Mouse (Mus musculus) lung, postnatal 25 days (tissue): ENCODE measurements around the gene Ano6.

Experiments used
- DNase-seq: peaks from one replicate; pipeline ENCODE4 v3.0.0; 2022; ENCODE audit warnings: low spot score

Ano6 gene

DNA sequence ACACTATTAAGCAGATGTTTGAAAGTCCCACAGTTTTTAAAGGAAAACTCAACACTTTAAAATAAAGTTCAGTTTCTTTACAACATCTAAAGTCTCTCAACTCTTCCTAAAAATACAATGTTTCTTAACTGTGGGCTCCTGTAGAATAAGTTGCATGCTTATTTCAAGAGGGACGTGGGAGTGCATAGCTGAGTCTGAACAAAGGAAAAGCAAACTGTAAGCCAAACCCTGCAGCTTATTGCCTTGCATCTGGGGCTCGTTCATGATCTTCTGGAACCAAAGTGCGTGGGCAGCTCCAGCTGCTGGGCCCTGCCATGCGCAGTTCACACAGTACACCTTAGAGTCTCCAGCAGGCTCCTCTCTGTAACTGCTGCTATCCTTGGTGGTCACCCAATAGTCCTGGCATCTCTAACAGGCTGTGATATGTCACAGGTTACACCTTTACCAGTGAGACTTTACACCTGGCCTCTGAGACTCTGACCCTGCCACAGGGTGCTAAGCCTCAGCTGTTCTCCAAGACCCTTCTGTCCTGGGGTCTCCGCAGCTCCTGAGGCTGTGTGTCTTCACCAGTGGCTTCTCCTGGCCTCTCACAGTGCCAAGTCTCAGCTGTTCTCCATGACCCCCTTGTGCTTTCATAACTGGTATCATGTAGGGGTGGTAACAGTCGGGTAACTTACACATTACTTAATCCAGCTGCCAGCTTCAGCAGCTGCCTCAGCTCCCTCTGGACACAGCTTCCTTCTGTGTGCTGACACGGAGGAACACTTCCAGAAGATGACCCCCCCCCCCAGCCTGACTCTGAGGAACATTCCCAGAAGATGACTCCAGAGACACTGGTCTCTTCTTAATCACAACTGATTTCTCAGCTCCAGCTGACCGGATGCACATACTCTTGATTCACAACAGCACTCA is 66.3 kb downstream of the Ano6 start:
- no peak for DNase-seq

DNA sequence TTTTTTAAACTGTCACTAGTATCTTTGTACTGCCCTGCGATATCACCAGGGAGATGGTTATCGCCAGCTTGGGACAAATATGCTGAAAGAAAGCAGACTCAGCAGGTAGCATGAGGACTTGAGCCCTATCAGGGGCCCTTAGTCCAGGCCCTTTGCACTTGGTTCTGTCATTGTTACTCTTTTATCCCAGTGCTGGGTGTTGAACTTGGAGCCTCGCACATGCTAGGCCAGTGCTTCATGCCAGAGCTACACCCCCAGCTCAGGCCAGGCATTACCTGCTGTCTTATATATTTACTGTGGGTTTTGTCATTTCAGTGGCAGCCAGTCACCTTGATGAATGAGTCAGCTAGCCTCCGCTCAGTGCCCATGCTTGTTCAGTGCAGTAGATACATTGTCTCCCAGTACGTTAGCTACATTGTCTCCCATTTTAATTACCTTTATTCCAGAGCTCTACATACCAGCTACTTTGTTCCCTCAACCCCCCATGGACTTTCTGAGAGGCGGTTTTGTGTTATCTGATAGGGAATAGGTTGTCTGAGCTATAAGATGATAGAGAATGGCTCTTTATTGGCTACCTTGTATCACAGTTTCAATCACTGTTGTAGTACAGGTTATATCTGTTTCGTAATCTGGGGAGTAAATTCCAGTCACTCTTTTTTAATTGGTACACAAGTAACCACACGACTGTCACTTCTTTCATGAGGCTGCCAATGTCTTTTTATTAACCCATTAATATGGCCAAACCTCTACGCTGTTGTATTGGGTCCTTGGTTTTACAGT is 68.4 kb downstream of the Ano6 start:
- no peak for DNase-seq

DNA sequence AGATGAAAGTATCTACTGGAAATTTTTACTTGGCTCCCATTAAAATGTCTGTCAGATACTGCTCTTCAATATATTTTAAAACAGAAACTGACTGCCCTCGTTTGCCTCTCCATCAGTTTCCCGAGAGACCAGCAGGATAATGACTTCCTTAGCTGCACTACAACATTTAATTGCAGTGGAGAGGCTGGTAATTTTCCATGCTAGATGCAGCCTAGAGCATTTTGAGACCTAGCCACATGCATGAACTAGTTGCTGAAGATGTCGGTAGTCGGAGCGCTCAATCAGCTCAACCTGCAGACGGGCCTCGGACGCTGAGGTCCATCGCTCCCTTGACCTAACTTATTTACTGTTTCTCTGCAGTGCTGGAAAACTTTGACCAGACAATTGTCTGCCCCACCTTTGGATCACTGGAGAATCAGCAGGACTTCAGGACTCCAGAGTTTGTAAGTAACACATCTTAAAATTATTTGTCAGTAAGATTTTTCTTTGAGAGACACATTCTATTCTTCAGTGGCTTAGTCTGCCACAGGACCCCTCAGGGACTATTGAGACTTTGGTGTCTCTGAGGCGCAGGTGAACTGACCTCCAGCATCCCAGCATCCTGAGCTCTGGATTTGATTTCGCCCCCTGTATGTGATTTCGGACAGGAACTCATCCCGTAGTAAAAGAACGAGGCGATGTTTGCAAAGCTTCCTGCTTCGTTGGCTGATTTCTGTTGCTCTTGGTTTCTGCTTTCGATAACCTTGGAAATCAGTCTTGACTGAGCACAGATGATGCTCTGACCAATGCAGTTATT is 73.4 kb downstream of the Ano6 start:
- no peak for DNase-seq

DNA sequence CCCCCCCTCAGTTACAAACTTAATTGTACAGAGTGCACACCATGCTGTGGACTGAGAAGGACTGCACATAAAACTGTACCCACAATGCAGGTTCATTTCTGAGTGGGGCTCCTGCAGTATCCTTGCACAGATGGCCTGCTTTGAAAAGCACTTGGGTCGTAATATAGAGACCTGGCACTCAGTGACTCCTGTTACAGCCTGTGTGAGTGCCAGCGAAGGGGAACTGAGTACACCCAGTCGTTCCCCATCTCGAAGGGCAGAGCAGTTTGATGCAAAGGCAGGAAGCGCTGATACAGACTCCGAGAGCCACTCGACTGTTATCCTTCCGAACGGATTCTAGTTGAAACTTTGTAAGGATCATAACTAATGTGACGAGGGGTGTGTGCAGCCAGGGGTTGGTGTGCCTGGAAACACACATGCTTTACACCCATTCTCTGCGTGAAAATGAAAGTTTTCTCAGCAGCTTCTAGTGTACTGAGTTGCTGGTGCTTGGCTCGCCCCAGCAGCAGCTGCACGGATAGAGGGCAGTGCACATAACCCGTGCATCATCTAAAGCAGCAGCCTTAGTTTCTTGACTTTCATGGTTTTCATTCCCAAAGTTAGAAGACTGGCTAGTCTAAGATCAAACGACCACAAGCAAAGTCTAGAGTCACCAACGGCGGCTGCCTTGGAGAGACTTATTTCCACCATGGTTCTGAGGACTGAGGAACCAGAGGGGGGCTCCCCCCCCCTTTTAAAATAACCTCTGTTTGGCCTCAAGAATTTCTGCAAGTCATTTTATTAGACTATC is 74.9 kb downstream of the Ano6 start:
- no peak for DNase-seq

DNA sequence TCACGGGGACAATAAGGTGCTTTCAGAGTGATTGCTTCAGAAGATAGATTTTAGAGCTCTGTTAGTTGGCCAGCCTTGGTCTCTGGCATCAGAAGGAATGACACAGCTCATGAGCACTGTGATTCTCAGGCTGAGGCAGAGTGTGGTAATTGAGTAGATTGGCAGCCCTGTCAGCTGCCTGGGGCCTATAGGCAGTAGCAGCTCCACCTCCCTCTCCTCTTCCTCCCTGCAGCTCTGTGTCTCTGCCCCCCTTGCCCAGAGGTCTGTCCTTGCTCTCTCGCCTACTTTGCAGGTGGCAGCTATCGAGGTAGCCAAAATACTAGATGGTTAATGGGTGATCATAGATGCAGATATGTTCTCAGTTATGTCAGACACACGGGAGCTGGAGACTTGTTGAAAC is 77.5 kb downstream of the Ano6 start:
- DNase-seq: no peak

DNA sequence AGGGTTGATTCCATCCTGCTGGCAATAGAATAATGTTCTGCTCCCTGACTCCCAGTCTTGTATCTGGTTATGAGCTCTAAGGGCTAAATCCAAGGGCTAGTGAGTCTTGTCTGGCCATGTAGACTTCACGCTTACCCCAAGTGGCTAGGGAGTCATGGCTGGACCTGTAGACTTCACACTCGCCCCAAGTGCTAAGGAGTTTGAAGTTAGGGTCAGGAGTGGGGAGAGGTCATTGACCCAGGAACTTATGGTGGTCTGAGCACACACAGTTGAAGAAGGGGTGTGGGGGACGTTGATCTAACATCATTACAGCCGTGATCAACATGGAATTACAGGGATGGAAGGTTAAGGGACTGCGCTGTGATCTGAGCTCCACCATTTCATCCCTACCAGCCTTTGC is 79.0 kb downstream of the Ano6 start:
- no peak for DNase-seq

DNA sequence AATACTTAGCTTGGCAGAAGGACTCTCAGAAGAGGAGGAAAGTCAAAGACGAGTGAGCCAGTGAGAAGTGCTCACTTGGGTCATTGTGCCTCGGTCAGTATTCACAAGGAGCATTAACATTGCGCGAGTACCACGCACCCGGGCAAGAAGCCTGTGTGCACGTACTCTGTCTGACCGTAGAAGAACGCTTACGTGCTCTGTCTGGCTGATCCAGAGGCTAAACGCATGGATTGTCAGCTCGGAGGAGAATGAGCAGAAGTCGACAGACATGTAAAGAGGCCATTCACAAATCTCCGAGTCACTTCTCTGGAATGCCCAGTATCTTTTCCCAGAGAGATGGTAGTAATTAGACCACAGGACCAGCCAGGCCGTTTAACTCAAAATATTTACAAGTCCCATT is 81.0 kb downstream of the Ano6 start:
- no peak for DNase-seq

DNA sequence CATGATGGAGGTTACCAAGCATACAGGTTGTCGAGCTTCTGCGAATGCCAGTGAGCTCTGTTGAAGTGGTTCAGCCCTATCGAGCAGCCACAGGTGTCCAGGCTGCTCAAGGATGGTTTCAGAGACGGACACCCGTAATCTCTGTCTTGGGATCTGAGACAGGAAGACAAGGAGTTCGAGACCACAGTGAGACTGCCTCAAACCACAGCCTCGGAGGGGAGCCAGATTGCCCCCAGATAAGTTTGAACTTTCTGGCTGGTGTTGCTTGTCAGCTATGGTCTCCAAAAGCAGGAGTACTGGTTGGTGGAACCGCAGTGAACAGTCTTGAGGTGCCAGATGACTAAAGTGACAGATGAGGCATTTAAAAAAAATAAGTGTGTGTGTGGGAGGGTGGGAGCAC is 81.8 kb downstream of the Ano6 start:
- no peak for DNase-seq

DNA sequence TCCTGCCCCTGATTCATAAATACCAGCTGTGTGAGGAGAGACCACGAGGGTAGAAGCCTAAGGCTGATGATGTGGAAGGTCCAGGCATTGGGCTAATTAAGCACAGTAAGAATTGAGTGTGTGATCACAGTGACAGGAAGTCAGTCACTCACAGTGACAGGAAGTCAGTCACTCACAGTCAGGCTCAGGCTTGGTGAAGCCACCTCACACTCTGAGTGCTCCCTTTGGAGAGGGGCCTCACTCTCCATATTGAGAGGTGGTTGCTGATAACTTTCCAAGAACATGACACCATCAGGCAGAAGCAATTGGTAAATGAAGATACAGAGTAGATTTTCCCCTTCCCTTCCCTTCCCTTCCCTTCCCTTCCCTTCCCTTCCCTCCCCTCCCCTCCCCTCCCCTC is 82.6 kb downstream of the Ano6 start:
- no peak for DNase-seq

DNA sequence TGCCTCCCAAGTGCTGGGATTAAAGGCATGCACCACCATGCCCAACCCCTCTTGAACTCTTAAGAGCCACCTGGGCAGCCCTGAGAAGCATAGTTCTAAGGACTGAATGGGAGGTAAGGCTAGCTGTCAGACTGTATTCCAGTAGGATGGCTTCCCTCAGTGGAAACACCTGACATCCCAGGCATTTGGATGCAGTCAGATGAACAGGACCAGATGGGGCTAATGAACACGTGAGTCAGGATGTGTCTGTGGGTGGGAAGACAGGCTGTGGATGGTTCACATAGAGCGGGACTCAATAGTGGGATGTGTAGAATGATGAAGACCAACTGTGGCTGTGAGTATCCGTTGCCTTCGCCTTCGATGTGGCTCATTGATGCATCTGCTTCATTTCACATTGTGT is 83.6 kb downstream of the Ano6 start:
- DNase-seq: no peak

DNA sequence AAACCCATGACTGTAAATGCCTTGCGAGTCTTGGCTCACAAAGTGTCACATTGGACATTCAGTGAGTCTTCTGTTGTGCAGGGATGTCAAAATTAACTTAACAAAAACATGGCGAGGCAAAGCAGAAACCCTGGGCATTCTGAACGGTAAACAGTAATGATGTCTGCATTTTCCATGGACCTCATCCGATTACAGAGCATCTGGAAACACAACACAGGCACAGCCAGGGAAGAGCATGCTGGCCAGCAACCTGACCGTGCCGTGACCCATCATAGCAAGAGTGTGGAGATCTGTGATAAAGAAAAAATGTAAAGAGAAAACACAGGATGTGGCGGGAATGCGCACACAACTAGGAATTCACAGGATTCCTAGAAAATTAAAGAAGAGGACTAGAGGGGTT is 84.1 kb downstream of the Ano6 start:
- DNase-seq: no peak

DNA sequence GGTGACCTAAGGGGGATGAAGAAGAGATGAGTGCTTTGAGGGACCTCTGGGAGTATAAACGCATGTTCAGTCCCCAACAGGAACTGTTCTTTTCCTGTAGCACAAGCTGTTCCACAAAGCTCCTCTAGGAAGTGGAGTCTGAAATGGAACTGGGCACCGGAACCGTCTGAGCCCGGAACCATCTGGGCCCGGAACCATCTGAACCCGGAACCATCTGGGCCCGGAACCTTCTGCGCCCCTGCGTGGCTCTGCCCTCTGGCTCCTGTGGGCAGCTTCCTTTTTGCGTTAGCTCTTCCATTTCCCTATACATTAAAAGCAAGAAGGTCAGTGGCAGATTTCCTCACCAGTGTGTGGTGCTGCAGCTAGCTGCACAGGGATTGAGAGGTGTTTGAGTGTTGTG is 85.3 kb downstream of the Ano6 start:
- DNase-seq: no peak

DNA sequence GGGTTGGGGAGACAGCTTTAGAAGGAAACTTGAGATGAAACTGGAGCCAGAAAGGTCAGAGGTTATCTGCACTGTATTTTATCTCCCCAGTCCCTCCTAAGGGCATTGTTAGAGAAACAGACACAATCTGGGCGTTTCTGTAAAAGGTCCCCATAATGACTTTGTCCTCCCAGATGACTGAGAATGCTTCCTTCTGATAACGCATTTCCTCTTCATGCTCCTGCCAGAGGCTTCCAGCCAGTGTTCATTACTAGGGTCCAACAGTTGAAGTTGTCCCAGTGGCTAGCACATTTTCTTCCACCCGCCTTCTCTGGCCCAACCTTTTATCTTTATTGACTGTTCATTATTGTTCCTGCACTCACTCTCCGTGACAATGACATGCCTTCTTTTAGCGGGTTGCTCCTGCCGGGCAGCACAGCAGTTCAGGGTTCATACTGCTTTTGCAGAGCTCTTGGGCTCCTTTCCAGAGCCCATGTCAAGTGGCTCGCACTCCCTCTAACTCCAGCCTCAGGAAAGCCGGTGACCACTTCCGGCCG is 90.0 kb downstream of the Ano6 start:
- DNase-seq: peak; percentile 69

DNA sequence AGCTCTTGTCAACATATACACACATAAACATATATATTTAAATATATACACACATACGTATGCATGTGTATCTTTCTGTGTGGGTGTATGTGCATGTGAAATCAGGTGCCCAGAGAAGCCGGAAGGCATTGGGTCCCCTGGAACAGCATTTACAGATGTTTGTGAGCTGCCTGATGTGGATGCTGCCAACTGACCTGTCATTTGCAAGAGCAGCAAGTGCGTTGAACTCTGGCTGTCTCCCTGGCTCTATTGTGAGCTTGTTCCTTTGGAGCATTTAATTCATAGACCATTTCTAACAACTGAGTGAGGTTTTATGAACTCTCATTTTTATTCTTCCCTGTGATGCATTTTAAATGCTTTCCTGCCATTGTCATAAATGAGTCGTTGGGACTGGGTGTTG is 91.8 kb downstream of the Ano6 start:
- no peak for DNase-seq

DNA sequence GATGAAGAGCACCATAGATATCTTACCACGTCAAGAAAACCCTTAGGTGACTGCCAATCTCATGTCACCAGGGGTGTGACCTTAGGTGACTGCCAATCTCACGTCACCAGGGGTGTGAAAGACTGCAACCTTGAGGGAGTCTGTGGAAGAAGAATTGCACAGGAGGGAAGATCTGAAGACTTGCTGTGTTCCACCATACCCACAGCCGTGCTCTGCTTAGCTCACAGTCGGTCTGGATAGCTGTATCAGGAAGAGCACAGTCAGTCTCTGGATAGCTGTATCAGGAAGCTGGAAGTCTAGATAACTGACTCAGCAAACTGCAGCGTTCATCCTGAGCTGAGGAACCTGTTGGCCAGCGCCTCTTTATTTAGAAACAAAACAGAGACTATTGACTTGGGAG is 92.9 kb downstream of the Ano6 start:
- no peak for DNase-seq

DNA sequence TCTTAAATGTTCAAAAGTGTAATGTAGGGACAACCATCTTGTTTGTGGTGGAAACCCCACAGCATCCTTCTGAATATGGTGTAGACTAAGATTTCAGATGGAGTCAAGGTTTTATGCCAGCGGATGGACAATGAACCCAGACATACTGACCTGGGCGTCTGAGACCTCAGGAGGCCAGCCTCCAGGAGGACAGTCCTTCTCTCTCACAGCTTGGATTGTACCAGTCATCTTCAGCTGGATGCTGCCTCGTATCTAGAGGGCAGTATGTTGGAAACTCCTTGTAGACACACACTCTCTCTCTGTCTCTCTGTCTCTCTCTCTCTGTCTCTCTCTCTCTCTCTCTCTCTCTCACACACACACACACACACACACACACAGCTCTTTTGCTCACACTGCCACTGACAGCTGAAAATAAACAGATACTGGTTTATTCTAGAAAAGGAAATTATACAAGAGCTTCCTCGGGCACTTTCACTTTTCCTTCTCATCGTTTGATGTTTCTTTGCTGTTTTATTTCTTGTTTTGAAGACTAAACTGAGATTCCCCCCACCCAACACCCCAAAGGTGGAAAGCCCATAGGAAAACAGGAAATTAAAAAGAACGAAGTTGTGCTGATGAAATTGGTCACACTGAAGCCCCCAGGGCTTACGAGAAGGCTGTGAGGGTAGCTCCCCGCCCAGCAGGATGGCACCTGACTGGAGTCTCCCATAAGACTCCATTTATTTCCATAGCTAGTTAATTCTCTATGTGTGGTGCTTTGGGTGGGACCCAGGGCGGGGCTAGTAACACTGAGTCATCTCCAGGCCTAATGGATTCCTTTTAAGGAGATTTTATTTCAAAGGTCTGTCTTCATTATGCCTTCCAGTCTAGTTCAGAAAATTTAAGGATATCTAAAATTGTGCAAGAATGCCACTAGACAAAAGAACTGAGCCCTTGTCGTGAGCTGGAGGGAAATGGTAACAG is 94.3 kb downstream of the Ano6 start:
- DNase-seq: no peak

DNA sequence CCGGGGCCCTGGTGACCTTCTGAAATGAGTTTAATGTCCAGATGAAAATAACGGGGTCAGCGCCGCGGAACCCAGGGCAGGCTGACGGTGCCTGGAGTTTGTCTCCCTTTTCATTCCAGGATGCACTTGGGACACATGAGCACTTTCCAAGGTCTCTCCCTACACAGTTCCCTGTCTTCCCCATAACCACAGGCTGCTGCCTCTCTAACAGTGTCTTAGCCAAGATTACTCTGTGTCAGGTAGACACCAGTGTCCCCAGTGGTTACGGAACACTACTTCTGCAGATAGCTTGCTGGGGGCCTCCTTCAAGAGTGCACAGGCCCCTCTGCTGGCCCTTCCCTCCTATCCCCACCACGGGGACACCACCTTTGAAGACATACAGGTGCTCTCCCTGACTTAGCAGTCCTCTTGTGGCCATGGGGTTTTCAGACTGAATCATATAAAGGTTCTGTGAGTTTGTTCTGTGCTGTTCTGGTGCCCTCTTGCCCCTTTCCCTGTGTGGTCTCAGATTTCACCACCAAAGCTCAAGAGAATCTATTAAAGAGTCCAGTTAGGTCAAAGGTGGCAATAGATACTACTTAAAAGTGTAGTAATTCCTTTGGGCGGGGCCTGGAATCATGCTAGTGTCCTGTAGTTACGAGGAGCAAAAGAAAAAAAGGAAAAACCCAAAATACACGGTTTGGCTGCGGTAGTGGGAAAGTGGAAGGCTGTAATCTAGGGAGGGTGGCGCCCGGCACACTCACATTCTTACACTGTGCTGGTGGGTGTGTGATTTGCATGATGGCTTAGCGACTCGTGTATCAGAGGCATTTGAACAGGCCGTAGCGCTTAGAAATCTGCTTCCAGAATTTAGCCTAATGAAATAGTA is 95.5 kb downstream of the Ano6 start:
- DNase-seq: no peak

DNA sequence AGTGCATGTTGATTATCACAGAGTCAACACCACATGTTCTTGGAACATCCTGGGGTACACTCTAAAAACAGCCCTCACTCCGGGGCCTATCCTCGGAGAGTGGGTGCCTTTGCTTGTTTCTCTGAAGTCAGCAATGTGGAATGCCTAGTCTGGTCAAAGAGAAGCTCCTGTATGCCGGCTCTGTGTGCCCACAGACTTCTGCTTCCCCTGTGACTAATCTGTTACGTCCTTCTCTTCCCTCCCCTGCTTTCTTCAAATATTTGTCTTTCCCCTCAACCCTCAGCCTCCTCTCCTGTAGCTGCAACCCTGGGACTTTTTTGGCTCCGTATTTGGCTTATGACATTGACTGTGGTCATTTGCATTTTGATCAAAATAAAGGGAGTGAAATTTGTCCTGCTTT is 96.7 kb downstream of the Ano6 start:
- DNase-seq: peak; percentile 68

DNA sequence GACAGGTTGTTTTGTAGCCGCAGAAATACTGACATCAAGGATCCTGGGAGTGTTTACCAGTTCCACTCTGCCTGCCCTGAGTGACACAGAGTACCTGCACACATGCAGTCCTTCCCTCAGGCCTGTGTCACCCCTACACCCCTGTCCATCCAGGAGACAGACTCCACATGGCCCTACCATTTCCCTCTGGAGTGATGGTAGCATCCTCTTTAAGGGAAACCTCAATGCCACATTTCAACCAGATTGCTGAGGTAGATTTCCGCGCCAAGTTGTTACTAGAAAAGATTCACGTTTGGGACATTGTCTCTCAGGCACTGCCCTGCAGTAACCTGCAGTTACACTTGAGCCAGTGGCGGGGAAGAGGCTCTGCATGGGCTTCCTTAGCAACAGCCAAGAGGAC is 97.9 kb downstream of the Ano6 start:
- DNase-seq: no peak
